Mouse (Mus musculus) liver, embryonic 15.5 days (tissue): ENCODE data around the gene H2-M5. TPM values are rescaled to one million over a fixed set of nuclear protein-coding genes. Genes with fewer than 3 reads are reported as not detected.
A peak's percentile ranks its signal among the peaks of the same experiment; 100 is the strongest.

Experiments
- ATAC-seq: fragments of 200-750 bp; cut with Nextera tagmentation; 2 replicates; pipeline ENCODE4 v1.8.0; 2017; ENCODE audit warnings: moderate number of reproducible peaks, mild to moderate bottlenecking, moderate library complexity; ENCODE audit not compliant: insufficient read depth
- H3K27ac ChIP-seq: fragments of 300-500 bp; sonication (generic); replicated peaks from 2 replicates; pipeline ENCODE4 v1.5.1; 2015; ENCODE audit warnings: mild to moderate bottlenecking, inconsistent platforms
- H3K27me3 ChIP-seq: fragments of 300-500 bp; sonication (generic); 2 replicates; pipeline ENCODE4 v1.6.1; 2015; ENCODE audit warnings: mild to moderate bottlenecking, inconsistent platforms
- H3K36me3 ChIP-seq: fragments of 300-500 bp; sonication (generic); replicated peaks from 2 replicates; pipeline ENCODE4 v1.6.1; 2015; ENCODE audit warnings: moderate library complexity, mild to moderate bottlenecking, inconsistent platforms
- H3K4me1 ChIP-seq: fragments of 300-500 bp; sonication (generic); replicated peaks from 2 replicates; pipeline ENCODE4 v1.6.1; 2015; ENCODE audit warnings: inconsistent platforms
- H3K4me2 ChIP-seq: fragments of 300-500 bp; sonication (generic); 2 replicates; pipeline ENCODE4 v1.6.1; 2015; ENCODE audit warnings: moderate library complexity, mild to moderate bottlenecking, inconsistent platforms
- H3K4me3 ChIP-seq: fragments of 300-500 bp; sonication (generic); replicated peaks from 2 replicates; pipeline ENCODE4 v1.5.1; 2015; ENCODE audit warnings: mild to moderate bottlenecking, inconsistent platforms
- H3K9ac ChIP-seq: fragments of 300-500 bp; sonication (generic); 2 replicates; pipeline ENCODE4 v1.6.1; 2015; ENCODE audit warnings: moderate library complexity, mild to moderate bottlenecking, inconsistent platforms
- H3K9me3 ChIP-seq: fragments of 300-500 bp; sonication (generic); replicated peaks from 2 replicates; pipeline ENCODE4 v1.6.1; 2016; ENCODE audit warnings: inconsistent platforms
- WGBS: fragments of 180-500 bp; shearing (Covaris S2); methylation state at CpG from one replicate; pipeline ENCODE4 v1.1.7; 2015; ENCODE audit warnings: mixed read lengths; ENCODE audit not compliant: insufficient replicate concordance; 5-methylcytosine and 5-hydroxymethylcytosine counted together
- polyA plus RNA-seq: library from polyadenylated mRNA; unstranded; fragments of >200 nt; fragmentation: Nextera tagmentation; extraction: Ambion mirVana; gene quantifications from 2 replicates; pipeline ENCODE4 v1.2.1, GENCODE M21; 2015

H2-M5 gene
- polyA plus RNA-seq, 1 experiment from 2014 or later, result not detected

DNA sequence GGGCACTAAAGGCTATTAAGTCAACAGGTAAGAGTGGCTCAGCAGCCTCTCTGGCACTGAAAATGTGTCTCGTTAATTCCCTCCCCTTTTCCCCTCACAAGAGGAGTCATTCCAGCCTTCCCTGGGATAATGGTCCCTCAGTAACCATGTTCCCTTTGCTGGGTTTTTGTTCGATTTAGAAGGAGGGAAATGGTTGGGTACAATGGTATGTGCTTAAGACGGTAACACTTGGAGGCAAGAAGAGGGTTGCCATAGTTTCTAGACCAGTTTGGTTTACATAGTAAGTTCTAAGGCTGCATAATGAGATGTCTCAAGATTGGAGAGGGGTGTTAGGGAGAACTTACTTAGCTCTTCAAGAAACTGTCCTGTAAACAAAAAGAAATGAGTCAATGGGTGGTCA is 22.4 kb upstream of the H2-M5 start:
- H3K4me3 ChIP-seq, result no peak overlapping the region
- H3K27me3 ChIP-seq, result no peaks in the 10 kb centered on the region
- 61% methylated on average over 3 of the region's 3 CpGs for WGBS
- no peaks in the 10 kb centered on the region for H3K9me3 ChIP-seq
- no peak overlapping the region for H3K9ac ChIP-seq
- no peak overlapping the region for H3K27ac ChIP-seq
- no peak overlapping the region for H3K4me2 ChIP-seq
- ATAC-seq, result no peak
- no peaks in the 10 kb centered on the region for H3K4me1 ChIP-seq
- H3K36me3 ChIP-seq, result no peaks in the 10 kb centered on the region

DNA sequence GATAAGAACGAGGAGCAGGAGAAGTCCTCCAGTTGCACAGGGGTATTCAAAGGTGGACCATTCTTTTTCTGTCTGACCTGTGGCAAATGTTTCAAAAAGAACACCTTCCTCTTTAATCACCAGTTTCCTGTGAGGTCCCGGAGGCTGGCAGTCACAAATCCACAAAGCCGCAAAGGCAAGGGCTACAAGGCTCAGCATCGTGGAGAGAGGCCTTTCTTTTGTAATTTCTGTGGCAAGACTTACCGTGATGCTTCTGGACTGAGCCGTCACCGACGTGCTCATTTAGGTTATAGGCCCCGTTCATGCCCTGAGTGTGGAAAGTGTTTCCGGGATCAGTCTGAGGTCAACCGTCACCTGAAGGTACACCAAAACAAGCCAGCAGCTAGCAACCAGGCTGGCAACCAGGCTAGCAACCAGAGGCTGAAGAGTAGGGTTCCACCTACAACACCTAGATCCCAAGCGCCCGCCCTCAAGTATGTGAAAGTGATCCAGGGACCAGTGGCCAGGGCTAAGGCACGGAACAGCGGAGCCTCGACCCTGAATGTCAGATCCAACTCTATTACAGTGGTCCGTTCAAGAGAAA is 20.2 kb upstream of the H2-M5 start:
- peaks cover 1% of the 10 kb centered on the region for H3K27me3 ChIP-seq
- no peaks in the 10 kb centered on the region for H3K9me3 ChIP-seq
- 57% methylated on average over 17 of the region's 17 CpGs for WGBS
- no peak overlapping the region for H3K4me3 ChIP-seq
- no peaks in the 10 kb centered on the region for H3K36me3 ChIP-seq
- no peaks in the 10 kb centered on the region for H3K4me1 ChIP-seq
- H3K9ac ChIP-seq, result no peak overlapping the region
- H3K4me2 ChIP-seq, result no peak overlapping the region
- no peak overlapping the region for H3K27ac ChIP-seq
- no peak for ATAC-seq

DNA sequence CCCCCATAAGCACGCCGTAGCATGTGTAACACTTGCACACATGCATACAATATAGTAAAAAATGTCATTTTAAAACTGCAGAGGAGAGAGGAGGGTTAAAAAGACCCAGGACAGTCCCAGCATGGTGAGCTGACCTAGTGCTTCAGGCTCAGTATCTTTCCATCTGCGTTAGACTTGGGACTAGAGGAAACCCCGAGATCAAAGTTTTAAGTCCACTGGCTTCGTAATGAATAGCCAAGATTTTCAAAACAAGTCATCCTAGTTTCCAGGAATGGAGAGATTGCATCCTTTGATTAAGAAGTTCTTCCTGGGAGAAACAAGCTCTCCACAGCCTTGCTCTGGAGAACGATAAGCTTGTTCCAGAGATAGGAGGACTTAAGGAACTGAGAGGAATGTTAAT is 18.8 kb upstream of the H2-M5 start:
- Histone ChIP-seq H3K36me3 (no peaks in the 10 kb centered on the region), H3K9ac (no peak overlapping the region), H3K4me2 (no peak overlapping the region), H3K27ac (no peak overlapping the region), H3K4me1 (no peaks in the 10 kb centered on the region), H3K4me3 (no peak overlapping the region), H3K9me3 (no peaks in the 10 kb centered on the region), H3K27me3 (peaks cover 15% of the 10 kb centered on the region)
- ATAC-seq, result no peak
- 70% methylated on average over 6 of the region's 6 CpGs for WGBS

DNA sequence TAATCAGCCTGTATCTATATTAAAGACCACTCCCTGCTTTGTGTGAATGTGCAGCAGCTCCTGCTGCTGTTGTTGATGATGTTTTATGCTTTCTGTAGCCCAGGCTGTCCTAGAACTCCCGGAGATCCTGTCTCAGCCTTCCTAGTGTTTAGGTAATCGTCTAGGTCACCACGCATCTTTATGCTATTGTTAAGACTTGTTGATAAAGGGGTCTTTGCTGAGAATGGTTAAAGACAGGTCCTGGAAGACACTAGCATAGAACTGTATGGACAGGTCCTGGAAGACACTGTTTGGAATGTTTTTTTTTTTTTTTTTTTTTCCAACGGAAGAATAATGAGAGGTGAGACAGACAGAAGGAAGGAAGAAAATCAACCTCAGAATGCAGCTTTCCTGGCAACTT is 14.0 kb upstream of the H2-M5 start:
- no peak for ATAC-seq
- H3K9me3 ChIP-seq, result no peaks in the 10 kb centered on the region
- no peak overlapping the region for H3K27ac ChIP-seq
- H3K9ac ChIP-seq, result no peak overlapping the region
- H3K27me3 ChIP-seq, result peaks cover 33% of the 10 kb centered on the region
- WGBS, result 32% methylated on average over 4 of the region's 4 CpGs
- H3K4me1 ChIP-seq, result no peaks in the 10 kb centered on the region
- H3K4me2 ChIP-seq, result peak overlapping the region; percentile 65
- no peaks in the 10 kb centered on the region for H3K36me3 ChIP-seq
- H3K4me3 ChIP-seq, result peak overlapping the region; percentile 47

DNA sequence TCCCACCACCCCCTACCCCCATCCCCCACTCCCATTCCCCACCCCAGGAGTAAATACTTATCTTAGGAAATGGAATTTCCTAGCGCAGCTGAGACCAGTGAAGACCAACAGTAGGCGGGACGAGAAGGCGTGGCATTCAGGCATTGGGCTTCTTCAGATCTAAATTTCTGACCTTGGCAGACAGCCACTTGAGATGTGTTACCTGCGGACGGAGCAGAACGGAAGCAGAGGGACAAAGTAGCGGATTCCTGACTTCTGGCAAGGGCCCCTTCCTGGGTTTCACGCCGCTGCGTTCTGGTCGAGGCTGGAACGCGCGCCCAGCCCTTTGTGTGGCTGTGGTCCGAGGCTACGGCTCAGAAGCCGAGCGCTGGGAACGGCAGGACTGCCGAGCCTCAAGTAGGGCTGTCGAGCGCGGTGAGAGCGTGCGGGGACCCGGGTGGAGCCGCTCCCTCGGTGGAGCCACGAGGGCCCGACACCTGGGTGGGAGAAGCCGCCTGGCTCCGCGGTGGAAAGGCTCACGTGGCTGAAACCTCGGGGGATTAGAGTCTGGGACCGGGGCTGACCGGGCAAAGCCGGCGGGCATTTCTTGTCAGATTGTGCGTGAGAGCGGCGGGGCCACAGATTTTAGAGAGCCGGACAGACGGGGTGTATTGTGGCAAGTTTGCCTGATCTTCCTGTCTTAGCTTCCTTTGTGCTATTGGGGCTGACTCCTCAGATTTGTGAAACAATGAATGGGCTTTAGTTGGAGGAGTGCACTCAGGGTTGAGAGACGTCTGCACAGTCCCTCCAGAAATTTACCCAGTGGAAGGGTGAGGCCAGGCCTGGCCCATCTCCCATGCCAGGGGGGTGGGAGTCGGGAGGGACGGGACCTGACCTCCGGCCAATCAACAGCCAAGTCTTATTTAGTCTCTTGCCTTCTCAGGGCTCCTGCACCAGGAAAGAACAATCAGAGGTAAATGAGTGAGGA is 13.3 kb upstream of the H2-M5 start:
- Histone ChIP-seq H3K4me1 (no peaks in the 10 kb centered on the region), H3K27me3 (peaks cover 33% of the 10 kb centered on the region), H3K9me3 (no peaks in the 10 kb centered on the region), H3K9ac (peak overlapping the region; percentile 40), H3K4me2 (peak overlapping the region; percentile 65), H3K36me3 (no peaks in the 10 kb centered on the region), H3K4me3 (peak overlapping the region; percentile 47), H3K27ac (no peak overlapping the region)
- ATAC-seq, result peak; percentile 34
- WGBS, result 1% methylated on average over 49 of the region's 49 CpGs

DNA sequence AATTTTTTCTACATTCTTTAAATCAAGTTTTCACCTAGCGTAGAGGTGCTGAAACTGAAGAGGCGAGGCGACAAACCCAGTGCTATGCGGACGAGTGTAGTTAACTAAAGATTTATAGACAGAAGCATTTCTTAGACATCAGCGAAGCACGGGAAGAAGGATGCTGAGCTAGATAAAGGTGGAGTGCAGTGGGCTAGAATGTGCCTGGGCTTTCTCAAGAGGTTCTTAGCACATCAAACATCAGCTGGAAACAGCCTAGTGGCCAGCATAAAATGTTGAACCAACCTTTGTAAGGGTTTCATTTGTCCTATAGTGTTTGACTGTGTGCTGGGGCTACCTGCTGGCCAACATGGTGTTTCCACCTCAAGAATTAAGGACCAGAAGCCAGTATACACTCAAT is 11.5 kb upstream of the H2-M5 start, which contains the start of gene Zfp57:
Zfp57 (plus strand) TSS at position 301 of the 400 bp plus-strand sequence.
- no peak for ATAC-seq
- 73% methylated on average over 7 of the region's 7 CpGs for WGBS
- Histone ChIP-seq H3K36me3 (no peaks in the 10 kb centered on the region), H3K4me2 (no peak within 1 kb of the TSS), H3K4me1 (no peaks in the 10 kb centered on the region), H3K27me3 (peaks cover 33% of the 10 kb centered on the region), H3K9me3 (no peaks in the 10 kb centered on the region), H3K9ac (no peak within 1 kb of the TSS), H3K4me3 (no peak within 1 kb of the TSS), H3K27ac (no peak within 1 kb of the TSS)

DNA sequence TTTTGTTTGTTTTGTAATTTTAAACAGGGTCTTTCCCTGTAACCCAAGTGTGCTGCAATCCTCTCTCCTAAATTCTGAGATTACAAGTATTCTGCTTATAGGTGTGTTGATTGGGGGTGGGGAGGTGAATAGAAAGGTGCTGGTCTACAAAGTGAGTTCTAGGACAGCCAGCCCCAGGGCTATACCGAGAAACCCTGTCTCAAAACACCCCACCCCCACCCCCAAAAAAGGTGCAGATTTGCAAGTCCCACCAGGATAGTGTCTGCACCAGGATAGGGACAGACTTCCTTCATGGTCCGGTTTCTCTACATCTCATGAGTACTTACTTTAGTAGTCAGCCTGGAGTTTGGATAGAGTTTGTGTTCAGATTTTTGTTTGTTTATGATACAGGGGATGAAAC is 9.1 kb upstream of the H2-M5 start:
- Histone ChIP-seq H3K4me2 (no peak overlapping the region), H3K9me3 (no peaks in the 10 kb centered on the region), H3K27ac (no peak overlapping the region), H3K4me3 (no peak overlapping the region), H3K27me3 (peaks cover 22% of the 10 kb centered on the region), H3K36me3 (no peaks in the 10 kb centered on the region), H3K9ac (no peak overlapping the region), H3K4me1 (no peaks in the 10 kb centered on the region)
- WGBS, result 53% methylated on average over 2 of the region's 2 CpGs
- ATAC-seq, result no peak

DNA sequence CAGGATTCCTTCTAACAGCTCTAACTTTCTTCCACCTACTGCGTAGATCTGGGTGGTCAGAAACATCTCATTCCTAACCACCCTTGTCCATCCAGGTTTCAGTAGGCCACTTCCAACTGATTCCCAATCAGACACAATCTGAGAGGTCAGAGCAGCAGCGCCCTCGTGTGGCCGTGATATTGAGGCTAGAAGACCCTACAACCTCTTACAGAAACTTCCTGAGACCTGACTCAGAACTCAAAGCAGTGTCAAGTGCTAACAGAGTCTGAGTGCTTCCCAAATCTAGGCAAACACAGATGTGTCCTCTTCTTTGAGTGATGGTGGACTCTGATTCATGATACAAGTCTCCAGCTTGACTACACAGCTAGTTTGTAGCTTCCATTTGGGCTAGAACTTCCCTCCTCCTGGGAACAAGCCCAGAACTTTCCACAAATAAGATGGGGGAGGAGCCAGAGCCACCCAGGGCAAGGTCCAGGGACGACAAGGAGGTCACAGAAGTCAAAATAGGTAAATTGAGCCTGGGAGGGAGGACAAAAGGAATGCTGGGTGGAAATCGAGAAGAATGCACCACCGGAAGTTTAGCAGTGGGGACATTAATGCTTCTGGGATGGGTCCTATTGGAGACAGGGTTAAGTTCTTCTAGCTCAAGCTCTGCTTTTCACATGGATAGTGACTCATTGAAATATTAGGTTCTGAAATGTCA is 7.8 kb upstream of the H2-M5 start:
- H3K27me3 ChIP-seq, result peaks cover 9% of the 10 kb centered on the region

DNA sequence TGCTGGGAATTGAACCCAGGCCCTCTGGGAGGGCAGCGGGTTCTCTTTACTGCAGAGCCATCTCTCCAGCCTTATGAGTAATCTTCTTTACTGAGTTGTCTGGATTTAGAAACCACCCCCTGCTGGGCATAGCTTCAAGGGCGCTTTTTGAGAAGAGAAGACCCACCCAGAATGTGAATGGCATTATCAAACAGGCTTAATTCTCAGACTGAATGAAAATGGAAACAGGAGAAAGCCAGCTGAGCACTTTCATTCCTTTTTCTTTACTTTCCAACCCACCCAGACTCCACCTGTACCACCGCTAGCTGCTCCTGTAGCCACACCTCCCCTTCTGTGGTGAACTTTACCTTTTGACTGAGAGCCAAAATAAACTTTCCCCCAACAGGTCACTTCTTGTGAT is 6.1 kb upstream of the H2-M5 start:
- no peak overlapping the region for H3K27ac ChIP-seq
- H3K4me3 ChIP-seq, result no peak overlapping the region
- H3K4me1 ChIP-seq, result no peaks in the 10 kb centered on the region
- H3K9ac ChIP-seq, result no peak overlapping the region
- H3K9me3 ChIP-seq, result no peaks in the 10 kb centered on the region
- H3K4me2 ChIP-seq, result no peak overlapping the region
- whole genome bisulfite sequencing, result 58% methylated on average over 3 of the region's 3 CpGs
- ATAC-seq, result no peak
- H3K27me3 ChIP-seq, result no peaks in the 10 kb centered on the region
- H3K36me3 ChIP-seq, result no peaks in the 10 kb centered on the region

More for the DNA sequence above, 7.8 kb upstream of the H2-M5 start:
- H3K9me3 ChIP-seq, result no peaks in the 10 kb centered on the region
- H3K27ac ChIP-seq, result no peak overlapping the region
- ATAC-seq, result no peak
- no peaks in the 10 kb centered on the region for H3K36me3 ChIP-seq
- no peak overlapping the region for H3K4me3 ChIP-seq
- H3K9ac ChIP-seq, result no peak overlapping the region
- H3K4me2 ChIP-seq, result no peak overlapping the region
- H3K4me1 ChIP-seq, result no peaks in the 10 kb centered on the region
- 20% methylated on average over 7 of the region's 7 CpGs for WGBS

DNA sequence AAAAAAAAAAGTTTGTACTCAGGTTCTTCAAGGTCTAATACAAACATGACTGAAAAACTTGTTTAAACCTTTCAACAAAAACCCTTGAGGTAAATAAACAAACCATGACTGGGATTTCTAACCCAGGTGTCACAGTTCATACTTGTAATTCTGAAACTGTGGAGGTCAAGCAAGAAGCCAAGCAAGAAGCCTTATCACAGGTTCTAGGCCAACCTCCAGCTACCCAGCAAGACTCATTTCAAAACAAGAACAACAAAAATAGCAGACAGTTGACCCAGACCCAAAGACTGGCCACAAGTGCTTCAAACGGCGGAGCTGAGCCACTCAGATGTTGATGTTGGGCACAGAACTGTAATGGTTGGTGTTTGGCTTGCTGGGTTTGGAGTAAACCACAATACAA is 5.2 kb upstream of the H2-M5 start:
- no peaks in the 10 kb centered on the region for H3K9me3 ChIP-seq
- H3K27ac ChIP-seq, result no peak overlapping the region
- H3K9ac ChIP-seq, result no peak overlapping the region
- H3K27me3 ChIP-seq, result peaks cover 2% of the 10 kb centered on the region
- no peaks in the 10 kb centered on the region for H3K36me3 ChIP-seq
- no peaks in the 10 kb centered on the region for H3K4me1 ChIP-seq
- WGBS, result 83% methylated on average over 2 of the region's 2 CpGs
- ATAC-seq, result no peak
- H3K4me2 ChIP-seq, result no peak overlapping the region
- no peak overlapping the region for H3K4me3 ChIP-seq

DNA sequence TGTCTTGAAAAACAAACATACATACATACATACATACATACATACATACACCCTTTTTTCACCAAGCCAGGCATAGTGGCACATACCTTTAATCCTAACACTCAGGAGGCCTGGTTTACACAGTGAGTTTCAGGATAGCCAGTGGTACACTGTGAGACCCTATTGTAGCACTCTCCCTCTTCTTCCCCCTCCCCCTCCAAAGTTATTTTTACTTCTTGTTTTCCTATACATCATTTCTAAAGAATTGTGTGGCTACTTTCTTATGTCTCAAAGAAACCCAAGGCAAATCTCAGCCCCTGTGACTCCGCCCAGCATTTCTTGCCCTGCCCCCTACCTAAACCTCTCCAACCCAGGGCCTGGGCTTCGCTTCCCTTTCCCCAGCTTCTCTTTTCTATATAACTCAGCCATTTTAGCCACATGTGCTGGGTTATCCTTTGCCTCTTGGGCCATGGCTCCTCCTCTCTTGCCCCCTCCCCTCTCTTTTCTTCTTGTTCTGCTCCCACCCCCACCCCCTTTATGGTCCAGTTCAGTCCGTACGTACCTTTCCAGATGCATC is 4.5 kb upstream of the H2-M5 start:
- WGBS, result 66% methylated on average over 4 of the region's 4 CpGs
- Histone ChIP-seq H3K9ac (no peak overlapping the region), H3K4me3 (no peak overlapping the region), H3K4me2 (no peak overlapping the region), H3K4me1 (no peaks in the 10 kb centered on the region), H3K9me3 (no peaks in the 10 kb centered on the region), H3K36me3 (no peaks in the 10 kb centered on the region), H3K27ac (no peak overlapping the region), H3K27me3 (peaks cover 8% of the 10 kb centered on the region)
- ATAC-seq, result no peak
